Mouse (Mus musculus) inflammation-experienced regulatory T-cells (primary cell): ENCODE results near the gene Slc6a8. TPM values are rescaled to one million over a fixed set of nuclear protein-coding genes. Genes with fewer than 3 reads are reported as not detected.

Experiments used
- polyA plus RNA-seq, 2 experiments: library from polyadenylated mRNA; unstranded; fragments of 100-300 nt; shearing (Covaris generic); gene quantifications; one replicate each; pipeline ENCODE4 v1.2.1; 2017

Slc6a8 gene
- polyA plus RNA-seq = 1 to 10 TPM in 1 of 2 experiments, under 1 TPM in 1; 0.48 to 1.5 TPM

GRCm38 (mm10) chrX:73672879-73673618 is at the start of gene Slc6a8:
Slc6a8 (plus strand) TSS chrX:73673150.

GRCm38 (mm10) chrX:73639255-73639675 is 33.7 kb upstream of the Slc6a8 start, which contains the start of gene Dusp9:
Dusp9 (plus strand) TSS chrX:73639419.

GRCm38 (mm10) chrX:73659575-73660283 is 13.2 kb upstream of the Slc6a8 start, which contains the start of gene Pnck:
Pnck (minus strand) TSS chrX:73660117.

GRCm38 (mm10) chrX:73716109-73716661 is 43.2 kb downstream of the Slc6a8 start, which contains the start of the genes Bcap31 and Abcd1:
Bcap31 (minus strand) TSS chrX:73716175.
Abcd1 (plus strand) TSS chrX:73716597.

Other genes with a start within 250 kb of the Slc6a8 start
- gene Trex2, start 237.8 kb upstream of the Slc6a8 start, polyA plus RNA-seq = not detected
- 10 to 100 TPM; 23.2 to 27.2 TPM for gene Haus7, start 214.1 kb upstream of the Slc6a8 start, polyA plus RNA-seq
- gene Bgn, start 189.5 kb upstream of the Slc6a8 start, polyA plus RNA-seq = not detected
- gene Atp2b3, start 170.1 kb upstream of the Slc6a8 start, polyA plus RNA-seq = not detected
- under 1 TPM in 1 of 2 experiments, not detected in 1; 0.51 TPM for gene Dusp9, start 33.7 kb upstream of the Slc6a8 start, polyA plus RNA-seq
- 1 to 10 TPM; 1.9 to 2.4 TPM for gene Pnck, start 13.0 kb upstream of the Slc6a8 start, polyA plus RNA-seq
- 100 to 1,000 TPM; 279 to 280 TPM for gene Bcap31, start 43.0 kb downstream of the Slc6a8 start, polyA plus RNA-seq
- gene Abcd1, start 43.4 kb downstream of the Slc6a8 start, polyA plus RNA-seq = 10 to 100 TPM; 34.9 to 39.6 TPM
- under 1 TPM in 1 of 2 experiments, not detected in 1; 0.31 TPM for gene Plxnb3, start 83.9 kb downstream of the Slc6a8 start, polyA plus RNA-seq
- gene Srpk3, start 101.3 kb downstream of the Slc6a8 start, polyA plus RNA-seq = 1 to 10 TPM in 1 of 2 experiments, under 1 TPM in 1; 0.70 to 7.0 TPM
- 100 to 1,000 TPM; 199 to 212 TPM for gene Idh3g, start 113.7 kb downstream of the Slc6a8 start, polyA plus RNA-seq
- 100 to 1,000 TPM; 210 to 216 TPM for gene Ssr4, start 113.9 kb downstream of the Slc6a8 start, polyA plus RNA-seq
- gene Pdzd4, start 151.8 kb downstream of the Slc6a8 start, polyA plus RNA-seq = under 1 TPM; 0.29 to 0.72 TPM
- gene Avpr2, start 219.0 kb downstream of the Slc6a8 start, polyA plus RNA-seq = 1 to 10 TPM; 3.4 to 6.1 TPM
- gene L1cam, start 223.0 kb downstream of the Slc6a8 start, polyA plus RNA-seq = 10 to 100 TPM; 27.7 to 41.1 TPM
- gene Arhgap4, start 248.7 kb downstream of the Slc6a8 start, polyA plus RNA-seq = 100 to 1,000 TPM; 247 to 301 TPM
- 100 to 1,000 TPM; 224 to 246 TPM for gene Naa10, start 248.8 kb downstream of the Slc6a8 start, polyA plus RNA-seq